Mouse (Mus musculus) lung, embryonic 15.5 days (tissue): ENCODE measurements at regions not wholly inside any gene's neighbourhood (a gene's known extent, or its start where the extent isn't known, plus 50 kb on each side); places are given as distances from the start of the nearest gene placed in this dataset.

Experiments
- ATAC-seq: fragments of 200-750 bp; cut with Nextera tagmentation; 2 replicates; pipeline ENCODE4 v1.8.0; 2017; ENCODE audit warnings: moderate number of reproducible peaks, borderline replicate concordance; ENCODE audit not compliant: low FRiP score, low TSS enrichment; ENCODE audit errors: extremely low read depth
- H3K27ac ChIP-seq: fragments of 300-500 bp; sonication (generic); 2 replicates; pipeline ENCODE4 v1.5.1; 2015; ENCODE audit warnings: moderate library complexity, mild to moderate bottlenecking, inconsistent platforms
- H3K27me3 ChIP-seq: fragments of 300-500 bp; sonication (generic); 2 replicates; pipeline ENCODE4 v1.6.1; 2015; ENCODE audit warnings: inconsistent platforms
- H3K36me3 ChIP-seq: fragments of 300-500 bp; sonication (generic); 2 replicates; pipeline ENCODE4 v1.6.1; 2015; ENCODE audit warnings: inconsistent platforms
- H3K4me1 ChIP-seq: fragments of 300-500 bp; sonication (generic); 2 replicates; pipeline ENCODE4 v1.6.1; 2015; ENCODE audit warnings: inconsistent platforms
- H3K4me2 ChIP-seq: fragments of 300-500 bp; sonication (generic); 2 replicates; pipeline ENCODE4 v1.6.1; 2015; ENCODE audit warnings: inconsistent platforms, mild to moderate bottlenecking, moderate library complexity
- H3K4me3 ChIP-seq: fragments of 300-500 bp; sonication (generic); 2 replicates; pipeline ENCODE4 v1.5.1; 2015; ENCODE audit warnings: mild to moderate bottlenecking, inconsistent platforms
- H3K9ac ChIP-seq: fragments of 300-500 bp; sonication (generic); 2 replicates; pipeline ENCODE4 v1.6.1; 2015; ENCODE audit warnings: inconsistent platforms
- H3K9me3 ChIP-seq: fragments of 300-500 bp; sonication (generic); 2 replicates; pipeline ENCODE4 v1.6.1; 2016; ENCODE audit warnings: inconsistent platforms
- whole genome bisulfite sequencing: fragments of 180-500 bp; shearing (Covaris S2); methylation state at CpG from one replicate; pipeline ENCODE4 v1.1.7; 2015; 5-methylcytosine and 5-hydroxymethylcytosine counted together

GRCm38 (mm10) chr3:105392611-105393514, 59.3 kb upstream of the Kcnd3 start:
- H3K27ac ChIP-seq, result peak overlapping the region; percentile 65
- H3K4me3 ChIP-seq, result no peak overlapping the region
- no peaks in the 10 kb centered on the region for H3K9me3 ChIP-seq
- H3K4me1 ChIP-seq, result peaks cover 18% of the 10 kb centered on the region; the same call in 1 of the 2 replicates
- no peak overlapping the region for H3K4me2 ChIP-seq
- 35% methylated on average over 8 of the region's 8 CpGs for WGBS
- no peaks in the 10 kb centered on the region for H3K36me3 ChIP-seq
- ATAC-seq, result peak; percentile 92
- H3K27me3 ChIP-seq, result no peaks in the 10 kb centered on the region
- no peak overlapping the region for H3K9ac ChIP-seq
